Mouse (Mus musculus) liver, embryonic 15.5 days (tissue): ENCODE data around the gene S1pr1. TPM values are rescaled to one million over a fixed set of nuclear protein-coding genes. Genes with fewer than 3 reads are reported as not detected.
A peak's percentile ranks its signal among the peaks of the same experiment; 100 is the strongest.

Source experiments
- ATAC-seq: fragments of 200-750 bp; cut with Nextera tagmentation; 2 replicates; pipeline ENCODE4 v1.8.0; 2017; ENCODE audit warnings: moderate number of reproducible peaks, mild to moderate bottlenecking, moderate library complexity; ENCODE audit not compliant: insufficient read depth
- H3K27ac ChIP-seq: fragments of 300-500 bp; sonication (generic); replicated peaks from 2 replicates; pipeline ENCODE4 v1.5.1; 2015; ENCODE audit warnings: mild to moderate bottlenecking, inconsistent platforms
- H3K27me3 ChIP-seq: fragments of 300-500 bp; sonication (generic); 2 replicates; pipeline ENCODE4 v1.6.1; 2015; ENCODE audit warnings: mild to moderate bottlenecking, inconsistent platforms
- H3K36me3 ChIP-seq: fragments of 300-500 bp; sonication (generic); replicated peaks from 2 replicates; pipeline ENCODE4 v1.6.1; 2015; ENCODE audit warnings: moderate library complexity, mild to moderate bottlenecking, inconsistent platforms
- H3K4me1 ChIP-seq: fragments of 300-500 bp; sonication (generic); replicated peaks from 2 replicates; pipeline ENCODE4 v1.6.1; 2015; ENCODE audit warnings: inconsistent platforms
- H3K4me2 ChIP-seq: fragments of 300-500 bp; sonication (generic); 2 replicates; pipeline ENCODE4 v1.6.1; 2015; ENCODE audit warnings: moderate library complexity, mild to moderate bottlenecking, inconsistent platforms
- H3K4me3 ChIP-seq: fragments of 300-500 bp; sonication (generic); replicated peaks from 2 replicates; pipeline ENCODE4 v1.5.1; 2015; ENCODE audit warnings: mild to moderate bottlenecking, inconsistent platforms
- H3K9ac ChIP-seq: fragments of 300-500 bp; sonication (generic); 2 replicates; pipeline ENCODE4 v1.6.1; 2015; ENCODE audit warnings: moderate library complexity, mild to moderate bottlenecking, inconsistent platforms
- H3K9me3 ChIP-seq: fragments of 300-500 bp; sonication (generic); replicated peaks from 2 replicates; pipeline ENCODE4 v1.6.1; 2016; ENCODE audit warnings: inconsistent platforms
- WGBS: fragments of 180-500 bp; shearing (Covaris S2); methylation state at CpG from one replicate; pipeline ENCODE4 v1.1.7; 2015; ENCODE audit warnings: mixed read lengths; ENCODE audit not compliant: insufficient replicate concordance; 5-methylcytosine and 5-hydroxymethylcytosine counted together
- polyA plus RNA-seq: library from polyadenylated mRNA; unstranded; fragments of >200 nt; fragmentation: Nextera tagmentation; extraction: Ambion mirVana; gene quantifications from 2 replicates; pipeline ENCODE4 v1.2.1, GENCODE M21; 2015

Gene S1pr1
- polyA plus RNA-seq, 1 experiment from 2014 or later, result 8.8 TPM

DNA sequence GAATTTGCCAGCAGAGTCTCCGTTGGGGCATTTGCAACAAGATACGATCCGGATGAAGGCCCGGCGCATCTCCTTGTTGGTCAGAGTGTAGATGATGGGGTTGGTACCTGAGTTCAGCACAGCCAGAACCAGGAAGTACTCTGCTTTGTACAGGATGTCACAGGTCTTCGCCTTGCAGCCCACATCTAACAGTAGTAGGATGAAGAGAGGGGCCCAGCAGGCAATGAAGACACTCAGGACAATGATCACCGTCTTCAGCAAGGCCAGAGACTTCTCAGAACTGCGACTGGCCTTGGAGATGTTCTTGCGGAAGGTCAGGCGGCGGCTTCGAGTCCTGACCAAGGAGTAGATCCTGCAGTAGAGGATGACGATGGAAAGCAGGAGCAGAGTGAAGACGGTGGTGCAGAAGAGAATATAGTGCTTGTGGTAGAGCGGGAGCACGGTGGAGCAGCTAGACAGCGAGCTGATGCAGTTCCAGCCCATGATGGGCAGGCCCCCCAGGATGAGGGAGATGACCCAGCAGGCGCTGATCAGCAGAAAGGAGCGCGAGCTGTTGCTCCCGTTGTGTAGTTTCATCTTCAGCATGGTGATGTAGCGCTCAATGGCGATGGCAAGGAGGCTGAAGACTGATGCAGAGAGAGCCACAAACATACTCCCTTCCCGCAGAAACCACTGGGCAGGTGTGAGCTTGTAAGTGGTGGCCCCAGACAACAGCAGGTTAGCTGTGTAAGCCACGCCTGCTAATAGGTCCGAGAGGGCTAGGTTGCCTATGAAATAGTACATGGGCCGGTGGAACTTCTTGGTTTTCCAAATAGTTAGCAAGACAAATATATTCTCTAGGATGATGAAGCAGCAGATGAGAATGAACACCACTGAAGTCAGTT lies 2.7 kb downstream of the S1pr1 start:
- no peak overlapping the region for H3K4me2 ChIP-seq
- peaks cover 41% of the 10 kb centered on the region for H3K4me1 ChIP-seq
- H3K4me3 ChIP-seq, result no peak overlapping the region
- no peaks in the 10 kb centered on the region for H3K27me3 ChIP-seq
- no peak overlapping the region for H3K9ac ChIP-seq
- H3K36me3 ChIP-seq, result peaks cover 10% of the 10 kb centered on the region
- H3K27ac ChIP-seq, result no peak overlapping the region
- 77% methylated on average over 27 of the region's 27 CpGs for WGBS
- no peaks in the 10 kb centered on the region for H3K9me3 ChIP-seq
- no peak for ATAC-seq

DNA sequence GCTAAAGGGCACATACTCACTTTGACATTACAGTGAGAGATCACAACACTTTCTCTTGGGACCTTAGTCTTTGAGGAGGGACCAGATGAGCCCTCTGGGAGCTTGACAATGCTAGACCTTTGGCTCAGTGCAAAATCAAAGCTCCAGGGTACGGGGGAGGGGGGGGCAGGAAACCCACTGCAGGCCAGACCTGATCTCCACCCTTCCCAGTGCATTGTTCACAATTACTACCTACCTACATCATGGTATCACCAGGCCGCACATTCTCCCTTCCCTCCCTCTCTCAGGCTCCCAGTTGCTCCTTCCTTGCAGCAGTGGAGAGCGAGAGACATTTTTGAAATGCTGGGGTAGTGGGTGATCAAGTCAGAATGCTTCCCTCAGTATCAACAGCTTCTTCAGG lies 3.5 kb downstream of the S1pr1 start:
- Histone ChIP-seq H3K36me3 (peaks cover 10% of the 10 kb centered on the region), H3K9me3 (no peaks in the 10 kb centered on the region), H3K27ac (no peak overlapping the region), H3K4me2 (no peak overlapping the region), H3K27me3 (no peaks in the 10 kb centered on the region), H3K4me1 (peaks cover 33% of the 10 kb centered on the region), H3K9ac (no peak overlapping the region), H3K4me3 (no peak overlapping the region)
- ATAC-seq, result no peak
- WGBS, result 73% methylated on average over 3 of the region's 3 CpGs

DNA sequence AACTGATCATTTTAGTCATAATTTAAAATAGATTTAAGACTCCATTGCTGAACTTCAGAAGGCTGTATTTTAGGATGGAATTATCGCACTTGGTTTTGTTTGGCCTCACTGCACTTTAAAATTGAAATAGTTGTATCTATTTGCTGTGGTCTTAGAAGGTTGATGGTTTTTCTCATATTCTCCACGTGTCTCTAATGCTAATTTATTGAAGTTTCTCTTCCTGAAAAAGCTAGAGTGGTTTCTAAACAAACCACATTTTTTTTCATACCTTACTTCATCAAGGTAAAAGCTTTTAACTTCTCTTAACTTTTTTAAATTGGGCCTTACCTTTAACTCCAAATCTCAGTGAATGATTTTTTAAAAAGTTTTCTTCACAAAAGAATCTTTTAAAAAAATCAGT lies 4.8 kb downstream of the S1pr1 start:
- Histone ChIP-seq H3K4me1 (peaks cover 20% of the 10 kb centered on the region), H3K4me2 (no peak overlapping the region), H3K27me3 (no peaks in the 10 kb centered on the region), H3K4me3 (no peak overlapping the region), H3K9me3 (no peaks in the 10 kb centered on the region), H3K27ac (no peak overlapping the region), H3K9ac (no peak overlapping the region), H3K36me3 (peaks cover 10% of the 10 kb centered on the region)
- 56% methylated on average over 2 of the region's 2 CpGs for WGBS
- no peak for ATAC-seq

DNA sequence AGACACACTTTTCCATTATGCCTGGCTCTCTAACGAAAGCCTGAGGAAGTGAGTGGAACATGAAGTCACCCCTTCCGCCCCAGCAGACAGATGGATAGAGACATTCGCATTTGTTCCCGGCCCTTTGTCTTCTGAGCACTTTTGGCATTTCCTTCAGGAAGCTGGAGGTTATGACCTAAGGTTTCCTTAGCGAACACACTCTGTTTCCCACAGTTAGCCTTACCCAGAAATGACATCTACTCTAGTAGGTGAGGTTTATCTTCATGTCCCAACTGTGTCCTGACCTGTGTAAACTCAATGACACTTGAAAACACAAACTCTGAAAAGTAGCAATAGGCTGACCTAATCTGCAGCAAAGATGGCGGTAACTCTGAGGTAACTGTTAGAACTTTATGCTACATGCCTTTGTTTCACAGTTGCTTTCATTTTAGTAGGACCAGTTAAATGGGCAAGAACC lies 5.7 kb downstream of the S1pr1 start:
- Histone ChIP-seq H3K9me3 (no peaks in the 10 kb centered on the region), H3K9ac (no peak overlapping the region), H3K36me3 (peaks cover 10% of the 10 kb centered on the region), H3K4me2 (no peak overlapping the region), H3K4me3 (no peak overlapping the region), H3K27me3 (no peaks in the 10 kb centered on the region), H3K4me1 (peaks cover 11% of the 10 kb centered on the region), H3K27ac (no peak overlapping the region)
- 70% methylated on average over 6 of the region's 6 CpGs for WGBS
- ATAC-seq, result 0 out of 2 replicates have a peak, but pooled peaks have one; percentile 22

DNA sequence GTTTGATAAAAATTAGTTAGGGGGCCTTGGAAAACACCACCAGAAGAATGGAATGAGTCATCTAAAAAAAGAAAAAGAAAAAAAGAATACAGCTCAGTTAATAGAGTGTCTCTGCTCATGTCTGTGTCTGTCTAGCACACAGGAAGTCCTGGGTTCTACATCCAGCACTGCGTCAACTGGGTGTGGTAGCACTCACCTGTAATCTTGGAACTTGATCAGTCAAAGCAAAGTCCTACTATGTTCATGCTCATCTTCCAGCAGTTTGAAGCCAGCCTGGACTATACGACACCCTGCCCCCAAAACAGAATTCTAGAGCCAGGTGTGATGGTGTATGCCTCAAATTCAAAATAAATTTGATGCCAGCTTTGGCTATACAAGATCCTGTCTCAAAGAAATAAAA lies 8.1 kb downstream of the S1pr1 start:
- H3K36me3 ChIP-seq, result peaks cover 3% of the 10 kb centered on the region
- no peak overlapping the region for H3K4me2 ChIP-seq
- no peaks in the 10 kb centered on the region for H3K9me3 ChIP-seq
- H3K9ac ChIP-seq, result no peak overlapping the region
- WGBS, result 65% methylated on average over 2 of the region's 2 CpGs
- H3K27me3 ChIP-seq, result no peaks in the 10 kb centered on the region
- no peak overlapping the region for H3K27ac ChIP-seq
- no peak for ATAC-seq
- no peaks in the 10 kb centered on the region for H3K4me1 ChIP-seq
- no peak overlapping the region for H3K4me3 ChIP-seq

DNA sequence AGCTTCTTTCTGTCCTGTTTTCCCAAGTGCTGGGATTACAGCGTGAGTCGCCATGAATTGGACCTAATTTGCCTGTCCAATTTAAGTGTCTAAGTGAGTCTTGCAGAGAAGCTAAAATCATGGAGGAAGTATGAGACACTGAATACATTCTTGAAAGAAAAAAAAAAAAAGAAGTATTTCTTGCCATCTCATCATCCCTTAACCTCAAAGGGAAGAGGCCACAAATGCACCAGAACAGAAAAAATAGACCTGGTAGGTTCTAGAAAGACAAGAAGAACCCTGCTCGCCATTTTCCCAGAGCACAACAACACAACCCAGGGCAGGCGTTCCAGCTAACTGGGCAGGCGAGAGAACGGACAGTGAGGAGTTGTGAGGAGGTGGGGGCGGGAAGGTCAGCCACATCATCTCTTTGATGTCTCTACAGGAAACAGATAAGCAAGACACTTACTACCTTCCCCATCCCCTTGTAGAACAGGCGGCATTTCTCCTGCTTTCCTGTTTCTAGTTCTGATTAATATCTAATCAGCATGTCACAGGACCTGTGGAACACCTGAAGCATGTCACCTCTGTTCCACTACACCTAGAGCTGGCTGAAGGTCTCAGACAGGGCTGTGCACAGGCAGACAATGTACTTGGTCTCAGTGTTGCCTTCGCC lies 10.5 kb downstream of the S1pr1 start:
- Histone ChIP-seq H3K9me3 (no peaks in the 10 kb centered on the region), H3K9ac (no peak overlapping the region), H3K4me1 (0 out of 2 replicates have a peak, but pooled peaks cover 4% of the 10 kb centered on the region), H3K27me3 (no peaks in the 10 kb centered on the region), H3K36me3 (no peaks in the 10 kb centered on the region), H3K27ac (no peak overlapping the region), H3K4me2 (no peak overlapping the region), H3K4me3 (no peak overlapping the region)
- 30% methylated on average over 9 of the region's 9 CpGs for WGBS
- no peak for ATAC-seq

DNA sequence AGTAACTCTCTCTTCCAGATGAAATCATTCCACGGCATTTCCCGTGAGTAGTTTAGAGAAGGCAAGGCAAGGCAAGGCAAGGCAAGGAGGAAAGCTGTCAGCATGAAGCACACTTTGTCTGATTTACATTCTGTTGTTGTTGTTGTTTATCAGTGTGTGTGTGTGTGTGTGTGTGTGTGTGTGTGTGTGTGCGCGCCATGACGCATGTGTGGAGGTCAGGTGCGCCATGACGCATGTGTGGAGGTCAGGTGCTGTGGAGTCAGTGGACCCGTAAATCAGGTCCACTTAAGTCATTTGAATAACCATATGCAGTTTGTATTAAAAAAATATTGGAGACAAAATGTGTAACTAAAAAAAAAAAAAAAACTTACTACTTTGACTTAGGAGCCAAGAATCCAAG lies 11.2 kb downstream of the S1pr1 start:
- ATAC-seq, result no peak
- Histone ChIP-seq H3K4me2 (no peak overlapping the region), H3K9me3 (no peaks in the 10 kb centered on the region), H3K27ac (no peak overlapping the region), H3K9ac (no peak overlapping the region), H3K4me3 (no peak overlapping the region), H3K4me1 (0 out of 2 replicates have a peak, but pooled peaks cover 4% of the 10 kb centered on the region), H3K36me3 (no peaks in the 10 kb centered on the region), H3K27me3 (no peaks in the 10 kb centered on the region)
- WGBS, result 88% methylated on average over 8 of the region's 8 CpGs

DNA sequence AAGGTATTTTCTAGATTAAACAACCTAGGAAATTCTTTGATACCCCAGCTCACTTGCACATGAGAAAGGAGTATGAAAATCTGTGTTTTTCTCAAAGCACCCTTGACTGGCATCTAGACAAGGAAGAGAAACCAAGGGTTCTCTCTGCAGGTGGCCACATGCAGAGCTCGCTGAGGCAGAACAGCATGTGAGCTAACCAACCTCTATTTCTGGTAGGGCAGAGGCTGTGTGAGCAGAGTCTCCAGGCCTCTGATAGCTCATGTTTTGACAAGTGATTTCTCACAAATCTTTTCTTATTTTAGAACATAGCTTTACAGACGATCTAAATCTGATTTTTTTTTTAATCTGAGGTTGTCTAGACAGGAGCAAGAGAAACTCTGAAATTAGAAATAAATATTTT lies 12.8 kb downstream of the S1pr1 start:
- Histone ChIP-seq H3K36me3 (no peaks in the 10 kb centered on the region), H3K9ac (no peak overlapping the region), H3K9me3 (no peaks in the 10 kb centered on the region), H3K27me3 (no peaks in the 10 kb centered on the region), H3K4me1 (0 out of 2 replicates have a peak, but pooled peaks cover 4% of the 10 kb centered on the region), H3K4me2 (no peak overlapping the region), H3K27ac (no peak overlapping the region), H3K4me3 (no peak overlapping the region)
- ATAC-seq, result no peak
- 39% methylated on average over 2 of the region's 2 CpGs for WGBS

DNA sequence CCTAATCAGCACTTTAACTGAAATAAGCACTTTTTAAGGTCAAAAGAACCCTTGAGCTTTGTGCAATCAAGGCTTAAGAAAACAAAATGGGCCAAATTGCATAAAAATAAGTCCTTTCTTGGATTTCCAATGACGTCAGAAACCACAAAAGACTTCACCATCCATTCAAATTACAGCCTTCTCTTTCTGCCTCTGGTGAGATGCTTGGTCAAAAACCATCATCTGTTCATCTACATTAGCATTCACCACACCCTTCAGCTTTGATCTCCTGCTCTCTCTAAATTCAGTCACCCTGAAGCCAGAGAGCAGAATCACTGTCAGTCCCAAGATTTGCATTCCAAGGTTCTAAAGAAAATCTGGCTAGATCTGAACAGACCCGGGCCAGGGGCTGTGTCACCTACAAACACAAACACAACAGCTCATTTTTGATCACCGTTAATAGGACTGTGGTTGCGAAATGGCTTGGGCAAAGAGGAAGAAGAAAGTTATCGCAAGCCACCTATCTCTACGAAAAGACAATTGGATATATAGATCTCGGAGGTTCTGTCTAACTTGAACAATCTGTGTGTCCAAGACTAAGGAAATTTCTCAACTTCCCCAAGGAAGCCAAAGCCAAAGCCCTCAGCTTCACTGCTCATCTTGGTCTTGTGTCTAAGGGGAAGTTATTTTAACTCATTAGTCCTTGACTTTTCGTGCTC lies 19.5 kb downstream of the S1pr1 start:
- H3K27ac ChIP-seq, result no peak overlapping the region

DNA sequence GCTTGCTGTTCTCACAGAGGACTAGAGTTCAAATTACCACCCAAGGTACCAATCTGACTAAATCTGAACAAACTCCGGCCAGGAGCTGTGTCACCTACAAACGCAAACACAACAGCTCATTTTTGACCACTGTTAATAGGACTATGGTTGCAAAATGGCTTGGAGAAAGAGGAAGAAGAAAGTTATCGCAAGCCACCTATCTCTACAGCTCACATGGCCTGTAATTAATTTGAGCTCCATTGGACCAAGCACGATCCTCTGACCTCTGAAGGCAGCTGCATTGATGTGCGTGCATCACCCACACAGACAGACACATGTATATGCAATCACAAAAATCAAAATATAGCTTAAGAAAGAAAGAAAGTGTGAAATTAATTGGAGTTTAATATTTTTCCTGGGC lies 20.7 kb downstream of the S1pr1 start:
- Histone ChIP-seq H3K9me3 (no peaks in the 10 kb centered on the region), H3K27me3 (no peaks in the 10 kb centered on the region), H3K27ac (no peak overlapping the region), H3K4me2 (no peak overlapping the region), H3K4me1 (peaks cover 12% of the 10 kb centered on the region), H3K36me3 (no peaks in the 10 kb centered on the region), H3K4me3 (no peak overlapping the region), H3K9ac (no peak overlapping the region)
- 20% methylated on average over 5 of the region's 5 CpGs for WGBS
- ATAC-seq, result no peak

More for the DNA sequence above, 19.5 kb downstream of the S1pr1 start:
- Histone ChIP-seq H3K4me3 (no peak overlapping the region), H3K27me3 (no peaks in the 10 kb centered on the region), H3K9ac (no peak overlapping the region), H3K9me3 (no peaks in the 10 kb centered on the region), H3K4me2 (no peak overlapping the region), H3K36me3 (no peaks in the 10 kb centered on the region), H3K4me1 (peaks cover 6% of the 10 kb centered on the region)
- ATAC-seq, result no peak
- 22% methylated on average over 8 of the region's 8 CpGs for WGBS

DNA sequence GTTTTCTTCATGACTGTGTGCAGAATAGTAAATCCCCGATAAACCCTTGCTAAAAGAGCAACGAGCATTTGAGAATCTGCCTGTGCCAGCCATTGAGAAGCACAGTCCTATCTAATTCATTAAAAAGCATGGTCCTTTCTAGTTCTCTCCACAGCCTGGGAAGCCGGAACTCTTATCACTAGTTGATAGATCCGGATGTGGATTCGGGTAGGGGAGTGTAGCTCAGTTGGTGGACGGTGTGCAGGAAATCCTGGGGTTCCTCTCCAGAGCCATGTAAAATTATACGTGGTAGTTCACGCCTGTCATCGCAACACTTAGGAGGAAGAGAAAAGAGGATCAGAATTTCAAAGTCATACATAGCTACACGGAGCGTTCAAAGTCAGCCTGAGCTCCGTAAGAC lies 21.5 kb downstream of the S1pr1 start:
- ATAC-seq, result no peak; the same call in 1 of the 2 replicates
- WGBS, result 7% methylated on average over 12 of the region's 12 CpGs
- peak overlapping the region; percentile 18 for H3K4me2 ChIP-seq
- no peaks in the 10 kb centered on the region for H3K36me3 ChIP-seq
- H3K4me1 ChIP-seq, result peaks cover 12% of the 10 kb centered on the region
- H3K27me3 ChIP-seq, result no peaks in the 10 kb centered on the region
- no peak overlapping the region for H3K27ac ChIP-seq
- no peak overlapping the region for H3K9ac ChIP-seq
- no peaks in the 10 kb centered on the region for H3K9me3 ChIP-seq
- no peak overlapping the region for H3K4me3 ChIP-seq
